Mouse (Mus musculus): Measurements from ENCODE around the gene Gm29609.
"Not testable (repeated sequence)": the region's sequence is repeated elsewhere in the genome, so short reads cannot be mapped to it uniquely, and the experiment has no call there.

The Gm29609 gene

DNA sequence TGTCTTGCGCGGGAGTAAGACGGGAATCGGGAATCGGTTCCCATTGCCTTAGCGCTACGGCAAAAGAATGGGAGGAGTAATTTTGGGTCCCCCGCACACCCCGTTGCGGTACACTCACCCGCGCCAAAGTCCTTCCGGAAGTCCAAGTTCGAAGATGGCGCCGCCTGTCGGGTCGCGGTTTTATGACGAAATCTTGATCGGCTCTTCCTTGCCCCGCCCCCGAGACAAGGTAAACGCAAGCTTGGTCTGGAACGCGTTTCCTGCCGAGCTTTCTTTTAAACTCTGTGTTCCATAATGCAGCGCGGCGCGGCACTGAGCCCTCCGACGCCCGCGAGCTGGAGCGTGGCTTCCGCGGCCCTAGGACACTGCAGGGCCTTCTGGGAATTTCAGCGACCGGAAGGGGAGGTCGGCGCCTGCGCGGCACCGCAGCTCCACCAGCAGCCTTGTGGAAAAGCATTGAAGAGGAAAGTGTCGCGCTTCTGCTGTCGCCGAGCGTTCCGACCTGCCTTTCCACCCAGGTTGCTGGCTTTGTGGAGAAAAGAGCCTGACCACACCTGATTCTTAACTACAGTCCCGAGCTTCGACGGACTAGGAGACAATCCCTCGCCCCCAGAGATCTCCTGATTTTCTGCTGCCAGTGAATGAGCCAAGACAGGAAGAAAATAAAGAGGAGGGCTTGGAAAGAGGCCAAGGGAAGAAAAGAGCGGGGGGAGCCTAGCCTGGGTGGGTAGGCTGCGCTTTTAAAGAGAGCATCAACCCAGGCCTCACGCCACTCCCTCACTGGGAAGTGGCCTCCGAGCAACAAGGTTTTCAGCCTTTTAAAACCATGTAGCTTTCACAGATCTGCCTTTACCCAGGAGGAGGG lies at the start of gene Gm29609, which contains the start of gene Gtf3c2:
Gene Gm29609, minus strand, starts transcription at position 146 of the 865 bp plus-strand sequence.
Gene Gtf3c2, minus strand, starts transcription at position 379 of the 865 bp plus-strand sequence.
- DNase-seq (ENCODE audit: low spot score): peak; percentile 97

DNA sequence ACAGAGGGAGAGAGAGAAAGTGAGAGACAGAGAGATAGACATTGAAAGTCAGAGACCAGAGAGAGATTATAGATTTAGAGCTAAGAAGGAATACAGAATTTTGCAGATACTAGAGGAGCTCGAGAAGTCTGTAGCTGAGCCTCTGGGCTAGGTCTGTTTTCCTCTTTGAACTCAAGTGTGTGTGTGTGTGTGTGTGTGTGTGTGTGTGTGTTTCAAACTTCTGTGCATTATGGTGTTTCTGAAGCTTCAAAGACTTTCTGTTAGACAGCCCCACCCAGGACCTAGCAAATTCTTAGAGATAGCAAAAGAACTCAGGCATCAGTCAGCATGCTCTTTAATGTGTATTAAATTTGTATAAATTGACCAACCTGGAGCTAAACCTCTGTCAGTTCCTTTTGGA lies 46.9 kb upstream of the Gm29609 start:
- DNase-seq (ENCODE audit: low spot score): no peak

DNA sequence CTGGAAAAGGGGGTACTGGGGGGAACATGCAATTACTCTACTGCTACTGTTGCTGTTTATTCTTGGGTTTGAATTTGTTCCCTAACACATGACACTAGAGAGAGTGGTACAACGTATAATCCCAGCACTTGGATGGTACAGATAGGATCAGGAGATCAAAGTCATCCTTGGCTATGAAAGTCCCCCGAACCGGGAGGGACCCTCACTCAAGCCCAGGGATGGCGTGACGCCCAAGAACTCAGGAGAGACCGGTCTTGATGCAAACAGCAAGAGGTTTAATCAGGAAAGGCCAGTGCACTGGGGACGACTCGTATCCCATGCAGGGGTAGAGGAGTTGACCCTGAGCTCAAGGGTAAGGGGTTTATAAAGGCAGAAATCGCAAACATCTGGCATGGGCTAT lies 43.0 kb upstream of the Gm29609 start:
- no peak for DNase-seq (ENCODE audit: low spot score)

DNA sequence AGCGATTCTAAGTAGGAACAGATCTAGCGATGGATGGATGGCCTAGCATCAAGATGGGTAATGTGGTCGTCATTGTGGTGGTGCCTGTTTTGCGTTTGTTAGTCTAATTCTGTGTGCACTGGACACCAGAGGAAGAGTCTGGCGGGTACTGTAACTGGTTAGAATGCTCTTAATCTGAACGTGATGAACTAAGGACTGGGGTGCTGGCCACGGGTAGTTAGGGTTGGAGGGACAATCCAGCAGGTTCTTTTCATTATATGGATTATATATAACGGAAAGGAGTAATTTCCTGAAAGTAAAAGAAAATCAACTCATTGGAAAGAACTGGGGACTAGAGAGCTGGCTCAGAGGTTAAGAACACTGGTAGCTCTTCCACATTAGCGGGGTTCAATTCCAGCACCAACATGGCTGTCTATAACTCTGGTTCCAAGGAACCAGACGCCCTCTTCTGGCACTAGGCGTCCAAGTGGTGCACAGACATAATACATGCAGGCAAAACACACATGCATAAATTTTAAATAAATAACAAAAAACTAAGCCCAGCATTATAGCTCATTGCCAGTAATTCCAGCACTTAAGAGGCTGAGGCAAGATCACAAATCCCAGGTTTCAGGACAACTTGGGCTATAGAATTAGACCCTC lies 41.7 kb upstream of the Gm29609 start:
- peak; percentile 84 for DNase-seq (ENCODE audit: low spot score)

DNA sequence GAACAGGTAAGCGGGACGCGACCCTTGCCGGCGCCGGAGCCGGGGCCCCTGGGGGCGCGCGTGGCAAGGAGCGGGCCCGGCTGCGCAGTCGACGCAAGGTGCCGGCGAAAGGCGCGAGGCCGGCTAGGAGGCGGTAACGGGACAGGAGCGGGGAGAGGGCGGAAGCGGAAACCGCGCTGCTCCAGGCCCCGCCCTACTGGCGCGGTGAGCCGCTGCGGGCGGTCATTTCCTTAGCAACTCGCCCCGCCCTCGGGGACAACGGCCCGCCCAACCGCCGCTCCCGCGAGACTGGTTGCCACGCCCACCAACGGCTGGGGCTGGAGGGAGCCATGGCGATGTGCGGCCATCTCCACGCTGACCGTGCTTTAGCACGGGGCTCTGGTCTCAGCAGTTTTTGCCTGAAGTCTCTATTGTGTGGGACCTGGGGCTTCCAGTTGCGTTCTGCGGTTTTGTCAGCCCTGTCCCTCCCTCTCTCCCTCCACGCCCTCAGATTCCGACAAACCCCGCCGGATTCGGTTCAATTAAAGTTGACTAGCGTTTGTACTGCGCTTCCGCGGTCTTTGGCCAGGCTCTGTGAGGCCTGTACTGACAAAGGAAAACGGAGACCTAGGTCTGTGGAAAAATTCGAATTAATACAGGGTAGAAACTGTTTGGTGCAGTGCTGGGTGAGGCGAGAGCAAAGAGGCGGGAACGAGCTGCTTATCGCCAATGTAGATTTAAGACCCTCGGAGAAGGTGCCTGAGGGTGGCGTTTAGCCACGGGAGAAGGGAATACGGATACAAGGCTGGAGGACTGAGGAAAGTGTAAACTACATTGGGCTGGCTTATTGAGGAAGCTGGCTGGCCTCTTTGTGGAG lies 41.0 kb upstream of the Gm29609 start, which contains the start of gene Ppm1g:
Gene Ppm1g, minus strand, starts transcription at position 240 of the 856 bp plus-strand sequence.
- peak; percentile 95 for DNase-seq (ENCODE audit: low spot score)

DNA sequence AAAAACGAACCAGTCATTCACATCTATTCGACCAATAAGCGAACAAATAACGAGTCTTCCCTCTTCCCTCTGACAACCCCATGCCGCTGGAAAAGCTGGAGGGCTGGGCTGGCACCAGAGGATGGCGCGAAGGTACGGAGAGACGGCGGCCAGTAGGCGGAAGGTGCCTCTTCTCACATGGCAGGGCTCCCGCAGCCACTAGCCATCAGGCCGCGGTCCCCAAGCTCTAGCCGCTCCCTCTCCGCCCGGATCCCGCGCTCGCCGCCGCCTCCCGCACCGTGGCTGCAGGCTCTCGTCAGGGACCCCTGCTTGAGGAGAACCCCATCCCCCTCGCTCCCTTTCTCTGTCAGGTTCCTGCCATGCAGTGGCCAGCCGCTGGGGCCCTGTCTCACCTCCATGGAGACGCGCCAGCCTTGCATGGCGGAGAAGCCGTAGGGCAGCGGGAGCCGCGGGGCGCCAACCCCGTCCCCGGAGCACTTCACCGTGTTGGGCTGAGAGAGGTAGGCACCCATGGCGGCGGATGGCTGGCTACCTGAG lies 40.3 kb upstream of the Gm29609 start:
- no peak for DNase-seq (ENCODE audit: low spot score)

DNA sequence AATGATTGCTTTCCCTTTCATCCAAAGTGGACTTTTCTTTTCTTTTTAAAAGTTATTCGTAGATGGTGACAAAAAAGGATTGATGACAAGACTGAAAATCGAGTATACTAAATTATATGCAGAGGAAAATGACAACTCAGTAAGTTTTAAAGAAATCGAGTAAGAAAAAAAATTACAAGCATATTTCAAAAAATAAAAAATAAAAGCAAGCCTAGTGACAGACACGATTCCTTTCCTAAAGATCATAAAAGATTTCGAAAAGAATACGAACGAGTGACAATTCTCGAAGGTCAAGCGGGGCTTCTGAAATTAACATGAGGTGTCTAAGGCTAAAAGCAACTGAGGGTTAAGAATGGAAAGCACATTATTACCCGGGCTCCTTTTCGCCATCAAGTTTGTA lies 39.8 kb upstream of the Gm29609 start:
- DNase-seq (ENCODE audit: low spot score): no peak

DNA sequence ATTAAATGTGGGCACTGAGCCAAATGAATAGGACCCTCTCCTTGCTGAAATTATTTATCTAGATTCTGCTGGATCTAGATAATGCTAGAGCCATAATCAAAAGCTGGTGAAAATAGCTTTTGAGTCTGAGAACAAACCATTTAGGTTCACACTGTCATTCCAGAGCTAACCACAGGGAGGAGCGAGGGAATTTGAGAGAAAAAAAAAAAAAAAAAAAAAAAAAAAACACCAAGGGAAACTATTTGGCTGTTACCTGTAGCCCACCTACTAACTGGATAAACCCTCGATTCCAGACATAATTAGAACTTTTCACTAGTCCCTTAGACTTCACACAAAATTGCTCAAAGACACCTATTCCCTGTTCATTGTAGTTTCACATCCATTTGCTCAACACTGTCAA lies 39.4 kb upstream of the Gm29609 start:
- DNase-seq (ENCODE audit: low spot score): peak; percentile 71

DNA sequence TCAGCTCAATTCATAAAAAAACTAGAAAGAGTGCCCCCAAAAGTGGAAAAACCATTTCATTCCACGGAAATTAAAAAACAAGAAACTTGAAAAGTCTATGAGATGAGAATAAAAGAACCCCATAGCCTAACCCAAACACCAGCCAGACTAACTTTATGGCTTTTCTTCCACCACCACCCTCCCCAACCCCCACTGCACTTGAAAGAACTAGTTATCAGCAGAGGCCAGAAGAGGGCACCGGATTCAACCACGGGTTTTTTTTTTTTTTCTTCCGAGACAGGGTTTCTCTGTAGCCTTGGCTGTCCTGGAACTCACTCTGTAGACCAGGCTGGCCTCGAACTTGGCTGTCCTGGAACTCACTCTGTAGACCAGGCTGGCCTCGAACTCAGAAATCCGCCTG lies 38.6 kb upstream of the Gm29609 start:
- no peak for DNase-seq (ENCODE audit: low spot score)

DNA sequence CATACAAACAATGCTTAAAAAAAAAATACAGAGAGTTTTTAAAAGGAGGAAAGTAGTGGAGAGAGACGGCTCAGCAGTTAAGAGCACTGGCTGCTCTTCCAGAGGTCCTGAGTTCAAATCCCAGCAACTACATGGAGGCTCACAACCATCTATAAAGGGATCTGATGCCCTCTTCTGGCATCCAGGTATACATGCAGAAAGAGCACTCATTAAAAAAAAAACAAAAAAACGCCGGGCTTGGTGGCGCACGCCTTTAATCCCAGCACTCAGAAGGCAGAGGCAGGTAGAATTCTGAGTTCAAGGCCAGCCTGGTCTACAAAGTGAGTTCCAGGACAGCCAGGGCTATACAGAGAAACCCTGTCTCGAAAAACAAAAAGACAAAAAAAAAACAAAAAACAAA lies 36.8 kb upstream of the Gm29609 start:
- DNase-seq (ENCODE audit: low spot score): not testable (repeated sequence)

DNA sequence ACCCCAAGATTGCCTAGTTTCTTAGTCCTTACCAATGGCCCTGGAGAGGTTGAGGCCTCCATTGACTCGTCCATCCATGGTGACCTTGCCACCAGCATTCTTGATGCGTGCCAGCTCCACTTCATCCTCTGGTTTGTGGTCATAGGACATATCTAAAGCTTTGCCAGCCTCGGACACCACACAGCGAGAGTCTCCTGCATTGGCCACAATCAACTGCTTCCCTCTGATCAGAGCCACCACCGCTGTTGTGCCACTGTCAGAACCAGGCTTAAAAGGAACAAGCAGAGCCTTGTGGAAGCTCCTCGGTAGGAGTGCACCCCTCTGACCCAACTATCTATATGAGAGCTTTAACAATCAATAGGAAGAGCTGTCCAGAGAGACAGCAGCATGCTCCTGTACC lies 24.7 kb upstream of the Gm29609 start:
- no peak for DNase-seq (ENCODE audit: low spot score)

DNA sequence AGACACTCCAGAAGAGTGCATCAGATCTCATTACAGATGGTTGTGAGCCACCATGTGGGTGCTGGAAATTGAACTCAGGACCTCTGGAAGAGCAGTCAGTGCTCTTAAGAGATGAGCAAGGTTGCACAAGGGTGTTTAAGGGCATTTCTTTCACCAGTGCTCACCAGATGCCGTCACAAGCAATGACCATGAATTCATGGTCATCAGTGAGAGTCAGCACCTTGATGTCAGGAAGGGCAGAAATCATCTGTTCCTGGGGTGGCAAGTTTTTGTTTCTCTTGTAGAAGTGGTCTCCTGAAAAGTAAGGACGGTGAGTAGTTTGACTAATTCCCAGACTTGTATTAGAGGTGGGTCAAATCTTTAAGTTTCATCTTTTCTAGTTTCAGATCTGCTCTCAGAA lies 24.2 kb upstream of the Gm29609 start:
- DNase-seq (ENCODE audit: low spot score): no peak

DNA sequence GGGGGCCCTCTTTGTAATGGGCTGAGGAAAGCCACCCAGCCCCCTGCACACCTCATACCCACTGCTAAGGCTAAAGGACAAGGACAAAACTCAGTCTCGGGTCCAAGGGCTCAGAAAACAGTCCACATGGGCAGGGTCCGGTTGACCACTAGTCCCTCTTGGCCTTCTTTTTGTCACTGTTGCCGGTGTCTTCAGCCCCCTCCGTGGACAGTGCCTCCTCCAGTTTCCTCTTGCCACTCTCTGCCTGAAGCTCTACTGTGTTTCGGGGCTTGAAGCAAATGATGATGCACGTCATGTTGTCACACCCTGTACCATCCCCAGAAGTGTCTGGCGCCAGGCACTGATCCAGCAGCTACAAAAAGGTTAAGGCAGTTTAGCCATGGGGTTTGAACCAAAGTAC lies 23.2 kb upstream of the Gm29609 start:
- DNase-seq (ENCODE audit: low spot score): no peak

DNA sequence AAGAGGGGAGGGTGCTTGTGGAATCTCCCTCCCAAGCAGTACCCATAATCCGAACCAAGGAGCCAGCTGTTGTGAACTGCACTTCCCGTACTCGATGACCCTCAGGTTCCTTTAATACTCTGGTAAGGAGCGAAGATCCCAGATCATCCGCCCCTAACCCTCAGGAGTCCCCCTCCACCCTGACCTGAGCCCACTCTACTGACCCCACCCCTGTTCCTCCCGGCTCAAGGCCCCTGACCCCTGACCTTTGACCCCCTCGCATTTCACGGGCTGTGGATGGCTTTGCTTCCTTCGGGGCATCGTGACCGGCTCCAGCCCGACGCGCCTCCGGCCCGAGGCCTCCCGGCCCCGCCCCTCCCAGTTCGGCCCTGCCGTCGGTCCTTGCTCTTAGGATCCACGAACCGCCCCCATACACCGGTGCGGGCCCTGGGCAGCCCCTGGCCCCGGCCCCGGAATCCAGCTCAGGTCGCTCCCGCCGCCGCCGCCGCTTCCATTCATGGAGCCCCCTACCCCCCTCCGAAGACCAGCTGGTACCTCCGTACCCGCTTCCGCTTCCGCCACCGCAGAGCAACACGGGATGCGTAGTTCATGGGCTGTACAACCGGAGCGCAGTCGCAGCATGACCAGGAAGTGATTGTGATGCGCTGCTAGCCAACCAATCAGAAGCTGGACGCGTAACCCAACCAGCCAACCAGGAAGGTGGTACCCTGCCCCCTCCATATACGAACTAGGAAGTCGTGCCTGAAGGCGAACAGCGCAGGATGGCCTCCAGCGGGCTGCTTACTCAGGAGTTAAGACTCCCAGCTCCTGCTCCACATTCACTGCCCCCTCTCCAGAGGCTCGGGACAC lies 22.3 kb upstream of the Gm29609 start, which contains the start of gene Zfp513:
Gene Zfp513, minus strand, starts transcription at position 562 of the 849 bp plus-strand sequence.
- DNase-seq (ENCODE audit: low spot score): peak; percentile 99

DNA sequence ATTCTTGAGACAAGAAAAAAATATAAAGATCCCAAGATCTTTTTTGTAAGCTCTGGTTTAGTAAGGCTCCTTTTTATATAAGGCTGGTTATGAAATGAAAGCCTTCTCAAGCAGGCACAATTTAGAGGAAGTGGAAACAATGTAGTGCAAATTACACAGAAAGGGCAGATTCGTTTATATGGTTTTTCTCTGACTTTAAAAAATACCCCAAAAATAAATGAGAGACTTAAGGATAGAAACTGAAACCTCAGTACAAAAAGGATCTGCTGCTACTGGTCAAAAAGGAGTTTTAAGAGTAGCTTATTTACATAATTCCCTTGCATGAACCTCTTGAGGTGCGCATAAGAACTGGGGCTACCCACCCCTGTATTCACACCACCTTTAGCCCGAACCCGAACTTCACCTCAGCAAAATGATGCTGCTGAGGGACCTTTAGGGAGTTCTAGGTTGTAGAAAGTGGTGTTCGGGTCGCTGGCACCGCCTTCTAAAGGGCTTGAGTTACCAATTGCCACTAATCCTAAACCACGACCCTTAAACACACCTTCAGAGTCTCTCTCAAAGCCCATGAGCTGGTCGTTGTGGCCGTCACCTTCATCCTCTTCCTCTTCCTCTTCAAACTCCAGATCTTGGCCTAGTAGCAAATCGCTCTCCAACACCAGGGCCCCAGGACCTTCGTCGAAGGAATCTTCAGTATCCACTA lies 21.5 kb upstream of the Gm29609 start:
- no peak for DNase-seq (ENCODE audit: low spot score)

DNA sequence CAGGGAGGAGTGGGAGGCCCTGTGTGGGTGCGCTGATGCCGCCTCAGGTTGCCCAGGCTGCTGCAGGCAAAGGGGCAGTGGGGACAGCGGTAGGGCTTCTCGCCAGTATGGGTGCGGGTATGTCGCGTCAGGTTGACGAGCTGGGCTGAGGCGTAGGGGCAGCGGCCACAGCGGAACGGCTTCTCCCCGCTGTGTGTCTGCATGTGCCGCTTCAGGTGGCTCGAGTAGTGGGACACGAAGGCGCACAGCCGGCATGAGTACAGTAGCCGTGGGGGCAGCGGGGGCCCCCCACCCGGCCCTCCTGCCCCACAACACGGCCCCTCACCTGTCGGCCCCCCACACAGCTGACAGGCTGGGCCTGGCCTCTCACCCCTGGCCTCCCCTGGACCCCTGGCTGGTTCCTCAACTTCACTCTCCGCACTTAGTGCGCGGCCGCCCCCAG lies 20.6 kb upstream of the Gm29609 start:
- DNase-seq (ENCODE audit: low spot score): no peak

DNA sequence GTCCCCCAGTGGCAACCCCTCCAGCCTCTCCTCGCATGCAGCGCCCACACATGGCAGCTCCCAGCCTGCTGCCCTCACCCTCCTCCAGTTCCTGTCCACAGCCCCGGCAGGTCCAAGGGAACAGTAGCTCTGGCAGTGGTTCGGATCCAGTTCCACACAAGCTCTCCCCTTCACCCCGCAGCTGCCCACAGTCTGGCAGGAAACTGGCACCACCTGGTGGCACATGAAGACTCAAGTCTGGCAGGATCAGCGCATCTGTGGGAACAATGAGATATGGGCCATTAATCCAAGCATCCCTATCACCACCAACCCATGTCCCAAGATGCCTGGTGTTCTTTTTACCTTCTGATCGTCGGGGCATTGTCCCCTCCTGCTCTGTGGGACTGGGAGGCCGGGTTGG lies 20.2 kb upstream of the Gm29609 start:
- peak; percentile 39 for DNase-seq (ENCODE audit: low spot score)

DNA sequence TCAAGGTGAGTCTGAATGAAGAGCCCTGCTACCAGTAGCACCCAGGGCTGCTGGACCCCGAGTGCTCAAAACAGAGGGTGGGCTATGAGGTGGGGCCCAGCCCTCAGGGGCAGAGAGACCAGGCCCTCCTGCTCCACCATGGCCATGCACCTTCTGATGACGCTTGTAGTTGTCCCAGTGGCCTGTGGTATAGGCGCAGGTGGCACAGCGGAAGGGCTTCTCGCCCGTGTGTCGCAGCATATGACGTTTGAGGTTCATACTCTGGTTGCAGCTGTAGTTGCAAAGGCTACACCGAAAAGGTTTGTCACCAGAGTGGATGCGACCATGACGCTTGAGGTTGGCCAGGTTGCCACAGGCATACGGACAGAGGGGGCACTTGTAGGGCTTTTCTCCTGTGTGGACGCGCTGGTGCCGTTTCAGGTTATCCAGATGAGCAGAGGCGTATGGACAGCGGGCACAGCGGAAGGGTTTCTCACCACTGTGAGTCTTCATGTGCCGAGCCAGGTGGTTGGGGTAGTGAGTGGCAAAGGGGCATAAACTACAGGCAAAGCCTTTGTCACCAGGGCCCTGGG lies 19.7 kb upstream of the Gm29609 start:
- DNase-seq (ENCODE audit: low spot score): no peak

DNA sequence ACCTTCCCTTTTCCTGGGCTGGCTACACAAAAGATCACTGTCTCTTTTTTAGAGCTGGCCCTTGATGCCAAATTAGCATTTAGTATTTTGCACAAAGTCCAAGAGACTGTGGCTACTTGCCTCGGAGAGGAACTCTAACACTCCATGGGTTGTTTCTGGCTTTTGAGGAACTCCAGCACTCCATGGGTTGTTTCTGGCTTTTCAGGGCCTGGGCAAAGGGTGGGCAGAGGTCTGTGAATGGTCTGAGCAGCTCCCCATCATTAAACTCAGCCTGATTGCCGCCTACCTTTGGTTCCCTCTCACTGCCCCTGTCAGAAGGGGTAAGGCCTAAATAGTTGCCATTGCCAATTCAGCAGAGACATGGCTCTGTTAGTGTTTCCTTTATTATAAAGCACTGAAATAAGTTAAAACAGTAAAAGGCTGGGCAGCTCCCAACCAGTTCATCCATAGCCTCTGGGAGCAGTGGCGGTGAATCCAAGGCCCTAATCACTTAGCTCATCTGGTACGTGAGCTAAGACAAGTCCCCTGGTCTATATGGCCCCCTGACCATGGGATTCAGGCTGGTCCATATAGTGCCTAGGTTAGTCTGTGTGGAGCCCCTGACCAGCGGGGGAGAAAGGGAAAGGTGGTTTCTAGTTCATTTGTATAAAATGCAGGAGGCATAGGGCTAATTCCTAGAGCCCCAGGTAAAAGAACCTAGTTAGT lies 19.1 kb upstream of the Gm29609 start:
- DNase-seq (ENCODE audit: low spot score): no peak

Measured in adipocyte (in vitro differentiated cells).